Mouse (Mus musculus) right cerebral cortex, postnatal 4 days (tissue): ENCODE results near the gene Scn4b.

Source experiments
- DNase-seq: peaks from one replicate; pipeline ENCODE4 v3.0.0-alpha.2; 2022

Gene Scn4b

GRCm38 (mm10) chr9:45138191-45139032 is at the start of gene Scn4b:
Scn4b (plus strand) TSS chr9:45138395.
- peak; percentile 35 for DNase-seq

GRCm38 (mm10) chr9:45090811-45091210 is 47.4 kb upstream of the Scn4b start:
- DNase-seq, result no peak

- DNase-seq, result no peak
Measured at GRCm38 (mm10) chr9:45092641-45093040, 45.6 kb upstream of the Scn4b start.

- DNase-seq, result no peak
Measured at GRCm38 (mm10) chr9:45095149-45095937, 42.9 kb upstream of the Scn4b start.

GRCm38 (mm10) chr9:45097877-45098276 is 40.3 kb upstream of the Scn4b start:
- no peak for DNase-seq

GRCm38 (mm10) chr9:45098426-45098825 is 39.8 kb upstream of the Scn4b start:
- DNase-seq, result no peak

GRCm38 (mm10) chr9:45102528-45102927 is 35.7 kb upstream of the Scn4b start:
- DNase-seq, result no peak

GRCm38 (mm10) chr9:45103211-45103979 is 34.8 kb upstream of the Scn4b start:
- no peak for DNase-seq

- DNase-seq, result no peak
Measured at GRCm38 (mm10) chr9:45105596-45106374, 32.4 kb upstream of the Scn4b start.

- DNase-seq, result peak; percentile 59
Measured at GRCm38 (mm10) chr9:45115706-45116105, 22.5 kb upstream of the Scn4b start.

- no peak for DNase-seq
Measured at GRCm38 (mm10) chr9:45116819-45117218, 21.4 kb upstream of the Scn4b start.

GRCm38 (mm10) chr9:45117741-45118431 is 20.3 kb upstream of the Scn4b start, which contains the start of gene Scn2b:
Scn2b (plus strand) TSS chr9:45117782.
- DNase-seq, result peak; percentile 40

- DNase-seq, result no peak
Measured at GRCm38 (mm10) chr9:45118552-45118951, 19.6 kb upstream of the Scn4b start.

- DNase-seq, result no peak
Measured at GRCm38 (mm10) chr9:45119316-45119953, 18.8 kb upstream of the Scn4b start.

- no peak for DNase-seq
Measured at GRCm38 (mm10) chr9:45119954-45120530, 18.2 kb upstream of the Scn4b start.

- no peak for DNase-seq
Measured at GRCm38 (mm10) chr9:45120567-45120966, 17.6 kb upstream of the Scn4b start.

GRCm38 (mm10) chr9:45121001-45121400 is 17.2 kb upstream of the Scn4b start:
- no peak for DNase-seq

GRCm38 (mm10) chr9:45121769-45122168 is 16.4 kb upstream of the Scn4b start:
- peak; percentile 78 for DNase-seq

- DNase-seq, result peak; percentile 54
Measured at GRCm38 (mm10) chr9:45122209-45122761, 15.9 kb upstream of the Scn4b start.

GRCm38 (mm10) chr9:45125211-45125610 is 13.0 kb upstream of the Scn4b start:
- DNase-seq, result no peak
